Mouse (Mus musculus): ENCODE data around the gene Oscar. TPM values are rescaled to one million over a fixed set of nuclear protein-coding genes. Genes with fewer than 3 reads are reported as not detected.
"Not testable (repeated sequence)": the region's sequence is repeated elsewhere in the genome, so short reads cannot be mapped to it uniquely, and the experiment has no call there.

Gene Oscar
- polyA plus RNA-seq, 1 experiment from 2014 or later: 0.31 TPM

DNA sequence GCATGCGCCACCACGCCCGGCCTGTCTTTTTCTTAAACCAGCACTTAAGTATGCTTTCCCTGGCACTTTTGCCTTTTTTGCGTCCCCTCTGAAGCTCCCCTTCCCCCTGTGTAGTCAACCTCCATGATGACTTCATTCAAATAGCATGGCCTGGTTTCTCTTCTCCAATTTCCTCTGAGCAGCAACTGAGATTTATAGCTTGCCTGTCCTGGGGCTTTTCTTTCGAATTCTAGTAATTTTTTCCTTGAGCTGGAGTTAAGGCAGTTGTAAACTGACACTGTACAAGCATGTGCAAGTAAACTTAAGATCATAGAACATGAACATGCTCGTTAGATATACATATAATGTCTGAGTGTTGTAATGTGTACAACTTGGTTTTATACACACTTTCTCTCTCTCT is 8.6 kb downstream of the Oscar start:
- H3K27ac ChIP-seq (replicated peaks): no peak overlapping the region
- 89% methylated on average over 6 of the region's 6 CpGs for WGBS
- H3K4me2 ChIP-seq (replicated peaks): no peak overlapping the region
- H3K36me3 ChIP-seq: no peaks in the 10 kb centered on the region
- no peaks in the 10 kb centered on the region for H3K9me3 ChIP-seq
- no peaks in the 10 kb centered on the region for H3K27me3 ChIP-seq
- no peak overlapping the region for H3K9ac ChIP-seq (replicated peaks)
- H3K4me1 ChIP-seq: no peaks in the 10 kb centered on the region
- no peak overlapping the region for H3K4me3 ChIP-seq
- no peak for ATAC-seq (replicated peaks)

- ATAC-seq (replicated peaks): 0 out of 2 replicates have a peak, but pooled peaks have one; percentile 43
- no peak overlapping the region for H3K27ac ChIP-seq (replicated peaks)
- H3K9me3 ChIP-seq: no peaks in the 10 kb centered on the region
- no peaks in the 10 kb centered on the region for H3K27me3 ChIP-seq
- H3K4me2 ChIP-seq (replicated peaks): no peak overlapping the region
- WGBS: 31% methylated on average over 2 of the region's 2 CpGs
- no peaks in the 10 kb centered on the region for H3K4me1 ChIP-seq
- H3K4me3 ChIP-seq: no peak overlapping the region
- no peaks in the 10 kb centered on the region for H3K36me3 ChIP-seq
- H3K9ac ChIP-seq (replicated peaks): no peak overlapping the region
These were observed 9.2 kb downstream of the Oscar start for GRCm38 (mm10) chr7:3606798-3607197.

DNA sequence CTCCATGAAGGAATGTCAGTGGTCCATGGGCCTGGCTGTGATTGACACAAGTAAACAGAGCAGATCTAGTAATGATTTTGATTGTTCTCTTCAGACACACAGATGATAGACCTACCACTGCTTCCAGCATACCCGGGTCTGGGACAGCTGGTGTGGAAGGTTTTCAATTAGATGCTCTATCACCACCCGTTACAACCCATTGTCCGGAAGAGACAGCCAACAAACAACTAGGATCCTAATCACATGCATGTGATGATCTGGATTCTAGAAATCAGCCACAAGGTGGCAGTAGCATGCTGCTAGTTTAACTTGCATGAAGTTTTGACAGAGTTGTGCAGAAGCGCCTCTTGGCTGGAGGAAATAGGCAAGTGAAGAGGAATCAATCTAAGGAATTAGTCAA is 14.8 kb downstream of the Oscar start:
- H3K4me2 ChIP-seq (replicated peaks): no peak overlapping the region
- 0 out of 2 replicates have a peak overlapping the region, but pooled peaks have one; percentile 8 for H3K9ac ChIP-seq (replicated peaks)
- H3K9me3 ChIP-seq: no peaks in the 10 kb centered on the region
- H3K36me3 ChIP-seq: no peaks in the 10 kb centered on the region
- 9% methylated on average over 4 of the region's 4 CpGs for WGBS
- H3K27me3 ChIP-seq: no peaks in the 10 kb centered on the region
- ATAC-seq (replicated peaks): peak; percentile 43
- no peak overlapping the region for H3K27ac ChIP-seq (replicated peaks)
- H3K4me3 ChIP-seq: no peak overlapping the region
- peaks cover 2% of the 10 kb centered on the region; the same call in 1 of the 2 replicates for H3K4me1 ChIP-seq

DNA sequence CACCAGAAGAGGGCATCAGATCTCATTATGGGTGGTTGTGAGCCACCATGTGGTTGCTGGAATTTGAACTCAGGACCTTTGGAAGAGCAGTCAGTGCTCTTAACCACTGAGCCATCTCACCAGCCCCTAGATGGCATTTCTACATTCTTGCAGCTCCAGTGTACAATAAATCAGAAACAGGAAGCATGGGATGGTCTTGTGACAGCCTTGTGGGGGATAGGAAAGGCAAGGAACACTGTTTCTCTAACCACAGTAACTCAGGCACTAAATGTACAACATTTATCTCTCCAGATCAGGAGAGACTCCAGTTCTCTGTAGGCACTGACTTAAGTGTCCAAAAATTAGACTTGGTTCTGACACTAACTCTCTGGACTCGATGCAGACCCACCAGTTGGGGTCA is 18.2 kb downstream of the Oscar start:
- H3K9ac ChIP-seq (replicated peaks); H3K27ac ChIP-seq (replicated peaks); H3K4me2 ChIP-seq (replicated peaks); H3K9me3 ChIP-seq; ATAC-seq (replicated peaks); H3K4me3 ChIP-seq; H3K27me3 ChIP-seq; H3K4me1 ChIP-seq; H3K36me3 ChIP-seq: not testable (repeated sequence)
- 63% methylated on average over 1 of the region's 1 CpGs for WGBS

DNA sequence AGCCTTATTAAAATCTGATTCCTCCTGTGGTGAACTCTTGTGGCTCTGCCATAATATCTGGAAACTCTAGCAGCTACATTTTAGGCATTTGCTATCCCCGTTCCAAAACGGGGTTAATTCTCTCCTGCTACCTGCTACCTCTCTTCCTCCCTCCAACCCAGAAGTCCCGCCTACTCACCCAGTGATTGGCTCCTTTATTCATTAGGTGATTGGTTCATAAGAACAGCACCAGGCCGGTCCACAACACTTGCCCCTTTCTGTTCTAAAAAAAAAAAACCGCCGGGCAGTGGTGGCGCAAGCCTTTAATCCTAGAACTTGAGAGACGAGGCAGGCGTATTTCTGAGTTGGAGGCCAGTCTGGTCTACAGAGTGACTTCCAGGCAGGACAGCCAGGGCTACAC is 20.8 kb downstream of the Oscar start:
- Histone ChIP-seq H3K4me1 (no peaks in the 10 kb centered on the region), H3K27me3 (no peaks in the 10 kb centered on the region), H3K9ac (replicated peaks) (no peak overlapping the region), H3K4me3 (no peak overlapping the region), H3K9me3 (no peaks in the 10 kb centered on the region), H3K4me2 (replicated peaks) (no peak overlapping the region), H3K27ac (replicated peaks) (no peak overlapping the region), H3K36me3 (no peaks in the 10 kb centered on the region)
- WGBS: 13% methylated on average over 9 of the region's 9 CpGs
- ATAC-seq (replicated peaks): no peak

DNA sequence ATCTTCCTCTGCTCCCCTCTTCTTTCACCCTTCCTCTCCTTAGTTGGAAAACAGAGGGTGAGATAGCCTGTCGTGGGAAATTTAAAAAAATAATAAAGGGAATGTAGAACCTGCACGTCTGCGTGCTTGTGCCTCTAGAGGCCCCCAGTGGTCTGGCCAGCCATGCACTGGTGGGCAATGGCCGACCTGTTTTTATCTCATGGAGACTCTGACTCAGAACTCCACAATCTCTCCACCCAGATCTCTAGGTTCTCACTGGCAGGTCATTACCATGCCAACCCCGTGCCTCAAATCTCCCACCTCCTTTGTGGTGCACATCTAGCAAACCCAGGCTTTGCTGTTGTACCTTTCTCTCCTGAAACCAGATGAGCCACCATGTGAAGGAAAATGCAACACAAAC is 21.3 kb downstream of the Oscar start:
- no peak overlapping the region for H3K4me2 ChIP-seq (replicated peaks)
- no peak overlapping the region for H3K9ac ChIP-seq (replicated peaks)
- no peaks in the 10 kb centered on the region for H3K9me3 ChIP-seq
- no peak overlapping the region for H3K27ac ChIP-seq (replicated peaks)
- 16% methylated on average over 5 of the region's 5 CpGs for WGBS
- no peaks in the 10 kb centered on the region for H3K4me1 ChIP-seq
- H3K27me3 ChIP-seq: no peaks in the 10 kb centered on the region
- no peaks in the 10 kb centered on the region for H3K36me3 ChIP-seq
- ATAC-seq (replicated peaks): no peak
- H3K4me3 ChIP-seq: no peak overlapping the region

- no peaks in the 10 kb centered on the region for H3K36me3 ChIP-seq
These were observed 22.1 kb downstream of the Oscar start for GRCm38 (mm10) chr7:3593855-3594254.

DNA sequence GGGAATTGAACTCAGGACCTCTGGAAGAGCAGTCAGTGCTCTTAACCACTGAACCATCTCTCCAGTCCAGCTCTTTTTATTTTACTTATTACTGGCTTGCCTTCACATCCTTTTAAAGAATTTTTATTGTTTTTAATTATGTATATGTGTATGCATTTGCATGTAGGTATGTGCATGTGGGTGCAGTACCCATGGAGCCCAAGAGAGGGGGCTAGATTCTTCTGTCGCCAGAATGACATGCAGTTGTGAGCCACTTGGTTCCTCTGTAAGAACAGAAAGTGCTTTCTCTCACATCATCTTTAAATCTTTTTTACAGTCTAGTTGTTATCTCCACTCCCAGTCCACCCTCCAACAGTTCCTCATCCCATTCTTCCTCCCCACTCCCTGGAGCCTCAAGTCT is 24.4 kb downstream of the Oscar start:
- H3K9me3 ChIP-seq: no peaks in the 10 kb centered on the region
- no peak overlapping the region for H3K4me2 ChIP-seq (replicated peaks)
- 81% methylated on average over 1 of the region's 1 CpGs for WGBS
- H3K27ac ChIP-seq (replicated peaks): no peak overlapping the region
- no peaks in the 10 kb centered on the region for H3K4me1 ChIP-seq
- H3K36me3 ChIP-seq: no peaks in the 10 kb centered on the region
- ATAC-seq (replicated peaks): no peak
- H3K4me3 ChIP-seq: no peak overlapping the region
- no peak overlapping the region for H3K9ac ChIP-seq (replicated peaks)
- H3K27me3 ChIP-seq: no peaks in the 10 kb centered on the region

More at GRCm38 (mm10) chr7:3593855-3594254, 22.1 kb downstream of the Oscar start:
- Histone ChIP-seq H3K4me1 (no peaks in the 10 kb centered on the region), H3K27me3 (no peaks in the 10 kb centered on the region), H3K4me3 (no peak overlapping the region), H3K9ac (replicated peaks) (no peak overlapping the region), H3K4me2 (replicated peaks) (no peak overlapping the region), H3K27ac (replicated peaks) (no peak overlapping the region), H3K9me3 (no peaks in the 10 kb centered on the region)
- 0 out of 2 replicates have a peak, but pooled peaks have one; percentile 35 for ATAC-seq (replicated peaks)

DNA sequence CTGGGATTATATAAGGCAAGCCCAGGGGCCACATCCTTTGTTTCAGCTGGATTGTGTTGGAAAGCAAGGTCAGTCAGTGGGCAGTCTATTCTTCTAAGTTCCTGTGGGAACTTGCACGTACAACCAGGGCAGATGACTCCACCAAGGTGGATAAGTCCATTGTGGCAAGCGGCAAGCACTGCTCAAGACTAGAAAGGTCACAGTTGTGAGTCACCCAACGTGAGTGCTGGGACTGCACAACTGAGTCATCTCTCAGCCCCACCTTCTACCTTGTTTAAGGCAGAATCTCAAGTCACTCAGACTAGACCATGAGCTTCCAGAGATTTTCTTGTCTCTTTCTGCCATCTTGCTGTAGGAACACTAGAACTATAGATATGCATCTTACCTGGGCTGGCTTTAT is 25.4 kb downstream of the Oscar start:
- H3K4me3 ChIP-seq: no peak overlapping the region
- H3K4me2 ChIP-seq (replicated peaks): no peak overlapping the region
- 78% methylated on average over 3 of the region's 3 CpGs for WGBS
- H3K9ac ChIP-seq (replicated peaks): no peak overlapping the region
- no peaks in the 10 kb centered on the region for H3K9me3 ChIP-seq
- H3K27me3 ChIP-seq: no peaks in the 10 kb centered on the region
- no peaks in the 10 kb centered on the region for H3K4me1 ChIP-seq
- no peaks in the 10 kb centered on the region for H3K36me3 ChIP-seq
- ATAC-seq (replicated peaks): no peak
- no peak overlapping the region for H3K27ac ChIP-seq (replicated peaks)

DNA sequence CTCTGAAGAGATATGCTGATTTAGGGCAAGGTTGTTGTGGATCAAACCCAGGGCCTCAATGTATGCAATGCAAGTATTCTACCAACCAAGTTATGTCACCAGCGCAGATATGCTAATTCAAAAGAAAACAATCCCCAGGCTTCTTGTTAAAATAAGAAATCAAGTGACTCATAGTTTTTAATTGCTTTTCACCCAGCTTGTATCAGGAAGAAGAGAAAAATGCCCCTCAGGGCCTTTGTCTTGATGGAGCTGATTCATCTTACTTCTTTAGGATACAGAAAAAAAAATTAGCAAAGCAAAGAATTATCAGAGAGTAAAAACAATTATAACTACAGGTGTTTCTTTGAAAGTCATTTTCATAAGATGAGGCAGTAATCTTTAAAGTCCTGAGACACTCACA is 28.7 kb downstream of the Oscar start:
- no peak overlapping the region for H3K9ac ChIP-seq (replicated peaks)
- no peaks in the 10 kb centered on the region for H3K4me1 ChIP-seq
- H3K36me3 ChIP-seq: no peaks in the 10 kb centered on the region
- H3K27ac ChIP-seq (replicated peaks): no peak overlapping the region
- no peaks in the 10 kb centered on the region for H3K9me3 ChIP-seq
- 60% methylated on average over 1 of the region's 1 CpGs for WGBS
- no peaks in the 10 kb centered on the region for H3K27me3 ChIP-seq
- no peak overlapping the region for H3K4me3 ChIP-seq
- no peak for ATAC-seq (replicated peaks)
- H3K4me2 ChIP-seq (replicated peaks): no peak overlapping the region

DNA sequence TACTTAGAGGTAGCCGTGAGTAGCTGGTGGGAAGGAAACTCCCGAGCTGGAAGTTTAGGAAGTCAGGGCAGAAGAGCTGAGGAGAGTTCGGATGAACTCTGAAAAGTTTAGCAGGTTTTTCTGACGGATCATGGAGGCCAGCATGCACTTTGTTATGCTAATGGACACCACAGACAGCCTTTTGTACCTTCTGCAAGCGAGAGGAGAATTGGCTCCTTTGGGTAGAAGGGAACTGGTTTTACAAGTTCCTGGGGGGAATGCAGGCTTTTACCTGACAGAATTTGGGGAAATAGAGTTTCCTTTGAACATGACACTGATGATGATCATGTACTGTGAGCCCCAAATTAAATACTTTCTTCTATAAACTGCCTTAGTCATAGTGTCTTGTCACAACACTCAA is 29.7 kb downstream of the Oscar start:
- no peak for ATAC-seq (replicated peaks)
- 4% methylated on average over 5 of the region's 5 CpGs for WGBS
- no peak overlapping the region for H3K27ac ChIP-seq (replicated peaks)
- H3K27me3 ChIP-seq: no peaks in the 10 kb centered on the region
- H3K36me3 ChIP-seq: no peaks in the 10 kb centered on the region
- H3K4me2 ChIP-seq (replicated peaks): no peak overlapping the region
- no peak overlapping the region for H3K4me3 ChIP-seq
- H3K4me1 ChIP-seq: no peaks in the 10 kb centered on the region
- no peak overlapping the region for H3K9ac ChIP-seq (replicated peaks)
- H3K9me3 ChIP-seq: no peaks in the 10 kb centered on the region

DNA sequence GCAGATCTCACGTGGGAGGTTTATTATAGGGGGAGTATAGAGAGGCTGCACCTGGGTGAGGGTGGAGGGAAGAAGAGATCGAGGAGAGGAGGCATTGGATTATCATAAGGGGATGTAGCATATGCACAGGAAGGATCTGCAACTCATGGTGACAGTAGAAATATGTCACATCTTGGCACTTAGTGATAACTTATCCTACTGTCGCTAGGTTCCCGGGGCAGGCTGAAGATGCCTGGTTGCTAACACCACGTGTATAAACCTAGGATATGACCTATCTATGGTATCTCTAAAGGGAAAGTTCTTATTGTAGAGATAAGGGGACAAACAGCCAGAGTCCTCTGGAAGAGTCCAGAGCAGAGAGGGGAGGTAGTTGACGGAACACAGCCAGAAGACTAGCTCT is 30.2 kb downstream of the Oscar start:
- Histone ChIP-seq H3K9me3 (no peaks in the 10 kb centered on the region), H3K4me2 (replicated peaks) (no peak overlapping the region), H3K9ac (replicated peaks) (no peak overlapping the region), H3K4me3 (no peak overlapping the region), H3K27ac (replicated peaks) (no peak overlapping the region), H3K36me3 (no peaks in the 10 kb centered on the region), H3K4me1 (no peaks in the 10 kb centered on the region), H3K27me3 (no peaks in the 10 kb centered on the region)
- WGBS: 18% methylated on average over 6 of the region's 6 CpGs
- ATAC-seq (replicated peaks): no peak

DNA sequence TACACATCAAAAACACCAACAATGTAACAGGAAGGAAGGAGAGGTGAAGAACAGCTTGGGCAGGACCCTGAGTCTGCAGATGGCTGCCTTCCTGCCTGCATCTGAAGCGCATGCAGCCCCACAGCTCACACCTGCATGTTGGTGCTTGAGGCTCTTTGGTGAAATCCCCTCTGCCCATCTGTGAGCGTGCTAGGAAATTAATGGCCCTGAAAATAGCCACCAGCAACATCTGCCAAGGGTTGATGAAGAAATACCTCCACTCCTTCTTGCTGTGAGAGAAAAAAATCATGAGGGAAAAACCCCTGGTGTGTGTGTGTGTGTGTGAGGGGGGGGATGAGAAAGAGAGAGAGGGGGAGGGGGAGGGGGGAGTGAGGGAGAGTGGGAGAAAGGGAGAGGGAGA is 35.9 kb downstream of the Oscar start:
- no peak overlapping the region for H3K27ac ChIP-seq (replicated peaks)
- ATAC-seq (replicated peaks): no peak
- no peaks in the 10 kb centered on the region for H3K36me3 ChIP-seq
- 67% methylated on average over 2 of the region's 2 CpGs for WGBS
- no peak overlapping the region for H3K4me2 ChIP-seq (replicated peaks)
- no peak overlapping the region for H3K9ac ChIP-seq (replicated peaks)
- H3K4me1 ChIP-seq: no peaks in the 10 kb centered on the region
- no peaks in the 10 kb centered on the region for H3K9me3 ChIP-seq
- H3K27me3 ChIP-seq: no peaks in the 10 kb centered on the region
- no peak overlapping the region for H3K4me3 ChIP-seq

Data from forebrain, embryonic 15.5 days (tissue).